Mouse (Mus musculus) ES-Bruce4 (cell line): ENCODE results near the gene Trim23.

Source experiments
- CTCF ChIP-seq: IDR thresholded peaks from one replicate; pipeline ENCODE4 v1.8.1; 2011; ENCODE audit warnings: low read depth, low read length
- POLR2A ChIP-seq: IDR thresholded peaks from one replicate; pipeline ENCODE4 v1.8.1; 2011; ENCODE audit warnings: low read length; ENCODE audit not compliant: insufficient read depth

- TF ChIP-seq CTCF (no peak), POLR2A (no peak)
Observed at GRCm38 (mm10) chr13:104145646-104146045, 33.0 kb upstream of the Trim23 start.
